Mouse (Mus musculus): ENCODE measurements around the gene Fam199x.

Gene Fam199x

GRCm38 (mm10) chrX:137049425-137050225 lies at the start of gene Fam199x:
Gene Fam199x, plus strand, starts transcription at chrX:137049594.
- DNase-seq (ENCODE audit: low read depth) = peak; percentile 48

- peak; percentile 40 for DNase-seq (ENCODE audit: low read depth)
These were observed 34.2 kb upstream of the Fam199x start for GRCm38 (mm10) chrX:137015099-137015709.

- no peak for DNase-seq (ENCODE audit: low read depth)
These were observed 31.7 kb upstream of the Fam199x start for GRCm38 (mm10) chrX:137017668-137018067.

DNA sequence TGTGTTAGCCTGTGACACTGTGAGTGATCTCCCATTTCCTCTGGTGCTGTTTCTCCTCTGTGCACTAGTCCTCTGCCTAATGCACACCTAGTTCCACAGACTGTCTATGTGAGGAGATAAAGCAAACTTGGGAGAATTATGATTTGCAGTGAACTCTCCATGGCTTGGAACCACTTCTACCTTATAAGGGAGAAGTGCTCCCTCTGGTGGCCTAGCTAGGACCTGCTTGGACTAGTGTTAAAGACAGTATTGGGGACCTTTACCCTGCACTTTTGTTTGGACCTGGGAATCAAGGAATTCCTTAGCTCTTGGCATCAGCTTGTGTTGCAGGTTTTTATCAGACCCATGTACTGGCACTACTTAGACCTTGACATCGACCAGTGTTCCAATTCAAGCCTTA lies 30.1 kb upstream of the Fam199x start:
- peak; percentile 56 for DNase-seq (ENCODE audit: low read depth)

- no peak for DNase-seq (ENCODE audit: low read depth)
These were observed 18.5 kb upstream of the Fam199x start for GRCm38 (mm10) chrX:137030916-137031315.

GRCm38 (mm10) chrX:137031726-137032125 lies 17.7 kb upstream of the Fam199x start:
- DNase-seq (ENCODE audit: low read depth) = no peak

- DNase-seq (ENCODE audit: low read depth) = no peak
These were observed 15.1 kb upstream of the Fam199x start for GRCm38 (mm10) chrX:137034322-137034721.

DNA sequence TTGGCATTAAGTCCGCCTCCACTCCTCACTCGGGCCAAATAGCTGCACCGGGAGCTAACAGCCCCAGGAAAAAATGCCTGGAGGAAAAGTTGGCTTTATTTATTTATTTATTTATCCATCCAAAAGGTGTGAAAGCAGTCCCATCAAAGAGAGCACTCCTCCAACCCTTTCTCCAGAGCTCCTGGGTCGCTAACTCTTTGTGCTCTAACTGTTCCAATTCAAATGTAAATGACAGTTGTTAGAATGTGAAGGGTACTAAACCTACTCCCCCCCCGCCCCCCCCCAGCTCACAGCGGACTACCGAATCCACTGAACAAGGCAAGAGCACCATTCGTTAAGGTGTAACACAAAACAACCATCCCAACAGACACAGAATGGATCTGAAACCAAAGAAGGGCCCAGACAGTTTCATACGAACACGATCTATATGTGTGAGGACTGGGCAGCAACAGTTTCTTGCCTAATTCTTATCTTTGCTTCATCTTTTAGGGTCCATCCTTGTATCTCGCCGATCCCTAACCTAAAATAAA lies 11.9 kb upstream of the Fam199x start:
- DNase-seq (ENCODE audit: low read depth) = no peak

GRCm38 (mm10) chrX:137038000-137038483 lies 11.4 kb upstream of the Fam199x start, which contains the start of gene Slc25a53:
Gene Slc25a53, minus strand, starts transcription at chrX:137038302.
- DNase-seq (ENCODE audit: low read depth) = peak; percentile 56

DNA sequence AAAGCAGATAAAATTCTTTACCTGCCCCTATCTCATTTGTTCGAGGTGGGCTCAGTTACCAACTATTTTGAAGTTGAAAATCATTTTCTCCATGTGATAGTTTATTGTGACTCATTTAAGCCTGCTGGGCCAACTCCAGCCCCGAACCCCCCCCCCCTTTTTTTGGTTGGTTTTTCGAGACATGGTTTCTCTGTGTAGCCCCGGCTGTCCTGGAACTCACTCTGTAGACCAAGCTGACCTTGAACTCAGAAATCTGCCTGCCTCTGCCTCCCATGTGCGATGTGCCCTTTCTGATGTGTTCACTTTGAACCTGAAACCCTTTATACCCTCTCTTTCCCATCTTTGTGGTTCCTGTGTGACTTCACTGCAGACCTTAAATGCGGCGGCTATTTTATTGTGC lies 10.9 kb upstream of the Fam199x start:
- DNase-seq (ENCODE audit: low read depth) = no peak

GRCm38 (mm10) chrX:137049060-137049424 lies 352 bp upstream of the Fam199x start:
- no peak for DNase-seq (ENCODE audit: low read depth)

DNA sequence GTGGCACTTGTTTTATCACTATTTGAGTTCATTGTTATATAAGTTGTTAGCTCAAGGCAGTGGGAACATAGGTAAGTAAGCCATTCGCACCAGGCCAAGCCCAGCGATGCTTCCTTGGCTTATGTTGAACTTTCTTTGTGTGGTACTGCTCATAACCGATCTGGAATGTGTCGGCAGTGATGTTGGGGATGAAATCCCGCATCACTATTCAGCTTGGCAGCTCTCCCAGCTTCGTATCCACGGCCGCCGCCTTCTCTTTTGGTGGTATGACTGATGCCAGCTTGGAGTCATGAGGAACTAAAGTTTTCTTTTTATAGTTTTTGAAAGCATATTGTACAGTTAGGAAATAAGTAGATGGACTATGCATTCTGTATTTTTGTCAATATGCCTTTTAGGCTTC lies 13.8 kb downstream of the Fam199x start:
- no peak for DNase-seq (ENCODE audit: low read depth)

DNA sequence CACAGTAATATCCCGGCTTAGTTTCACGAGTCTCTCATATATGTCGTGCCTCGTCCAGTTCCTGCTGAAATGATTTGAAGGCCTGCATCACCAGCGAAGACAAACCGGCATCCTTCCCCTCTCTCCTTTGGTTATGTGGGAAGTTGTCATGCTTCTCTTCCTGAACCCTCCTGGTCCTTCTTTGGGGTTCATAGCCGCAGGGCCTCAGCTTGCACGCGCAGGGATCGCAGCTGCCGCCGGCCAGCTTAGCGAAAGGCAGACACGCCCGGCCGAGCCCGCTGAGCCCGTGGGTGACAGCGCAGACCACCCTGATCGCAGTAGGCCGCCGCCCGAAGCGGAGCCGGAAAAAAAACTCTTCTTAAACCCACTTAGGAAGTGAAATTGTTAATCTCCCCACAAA lies 55.1 kb downstream of the Fam199x start:
- no peak for DNase-seq (ENCODE audit: low read depth)

- DNase-seq (ENCODE audit: low read depth) = no peak
These were observed 57.1 kb downstream of the Fam199x start for GRCm38 (mm10) chrX:137106498-137106897.

- DNase-seq (ENCODE audit: low read depth) = peak; percentile 10
These were observed 68.8 kb downstream of the Fam199x start for GRCm38 (mm10) chrX:137118097-137118746.

- no peak for DNase-seq (ENCODE audit: low read depth)
These were observed 70.5 kb downstream of the Fam199x start for GRCm38 (mm10) chrX:137119675-137120423.

DNA sequence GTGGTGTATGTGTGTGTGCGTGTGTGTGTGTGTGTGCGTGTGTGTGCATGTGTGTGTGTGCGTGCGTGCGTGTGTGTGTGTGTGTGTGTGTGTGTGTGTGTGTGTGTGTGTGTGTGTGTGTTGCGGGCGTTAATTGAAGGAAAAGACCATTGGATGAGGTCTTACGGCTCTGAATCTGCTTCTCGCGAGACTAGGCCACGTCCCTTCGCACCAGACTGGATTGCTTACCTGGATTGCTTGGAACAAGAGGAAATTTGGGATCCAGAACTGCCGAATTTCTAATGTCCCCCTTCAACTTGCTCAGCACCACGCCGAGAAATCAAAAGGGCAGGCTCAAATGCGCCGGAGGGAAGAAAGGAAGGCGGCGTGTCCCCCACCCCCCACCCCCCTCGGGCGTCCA lies 72.3 kb downstream of the Fam199x start, which contains the start of gene Esx1:
Gene Esx1 (minus strand): TSS at position 366 of the 400 bp plus-strand sequence.
- DNase-seq (ENCODE audit: low read depth) = no peak

DNA sequence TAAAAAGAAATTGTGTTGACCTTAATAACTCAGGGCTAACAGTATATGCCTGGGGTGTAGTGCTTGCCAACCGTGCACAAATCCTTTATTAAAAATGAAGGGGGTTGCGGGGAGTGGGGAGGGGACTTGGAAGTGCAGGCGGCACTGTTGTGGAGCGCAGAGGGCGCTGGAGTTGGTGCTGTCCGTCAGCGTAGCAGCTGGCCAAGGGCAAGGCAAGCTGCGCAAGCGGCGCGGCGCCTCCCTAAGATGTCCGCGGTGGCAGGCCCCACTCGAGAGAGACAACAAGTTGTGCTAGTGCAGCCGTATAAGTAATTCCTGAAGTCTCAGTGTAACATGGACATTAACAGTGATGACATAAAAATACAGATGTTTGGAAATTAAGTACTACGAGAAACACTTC lies 78.1 kb downstream of the Fam199x start:
- DNase-seq (ENCODE audit: low read depth) = no peak

All from c-Kit-positive CD71-positive TER-119-negative erythroid progenitor cells, embryonic 14.5 days (primary cell).